Mouse (Mus musculus) lung, postnatal 0 days (tissue): ENCODE data around the gene Stat4.

ENCODE experiments used
- CTCF ChIP-seq: IDR thresholded peaks from 2 replicates; pipeline ENCODE4 v1.5.1; 2016; ENCODE audit warnings: antibody characterized with exemption, mild to moderate bottlenecking
- EP300 ChIP-seq: IDR thresholded peaks from 2 replicates; pipeline ENCODE4 v1.6.1; 2016; ENCODE audit warnings: antibody characterized with exemption, mild to moderate bottlenecking, control low read depth

DNA sequence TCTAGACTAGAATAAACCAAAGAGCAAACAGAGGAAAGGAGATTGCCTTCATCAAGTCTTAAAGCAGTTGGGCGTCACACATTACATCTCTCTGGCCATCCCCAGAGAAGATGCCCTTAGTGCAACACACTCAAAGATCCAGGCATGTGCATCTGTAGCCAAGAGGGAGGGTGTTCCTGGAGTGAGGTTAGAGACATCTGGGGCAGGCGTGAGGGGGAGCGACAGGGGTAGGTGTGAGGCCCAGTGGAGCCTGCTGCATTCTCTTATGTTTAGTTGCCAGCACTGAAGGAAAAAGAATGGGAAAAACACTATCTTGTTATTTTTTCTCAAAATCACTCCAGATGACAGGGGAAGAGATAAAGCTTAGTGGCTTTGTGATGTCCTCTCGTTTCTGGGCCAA lies 156.2 kb downstream of the Stat4 start:
- no peak for TF ChIP-seq EP300
- TF ChIP-seq CTCF = no peak
